Mouse (Mus musculus) CH12.LX (cell line): ENCODE measurements around the gene Pus10. TPM values are rescaled to one million over a fixed set of nuclear protein-coding genes. Genes with fewer than 3 reads are reported as not detected.

Source experiments
- DNase-seq: peaks from one replicate; pipeline ENCODE4 v3.0.0-alpha.2; 2013; ENCODE audit errors: extremely low read depth
- H3K27ac ChIP-seq: 2 replicates; pipeline ENCODE4 v1.5.1; 2012; ENCODE audit warnings: low read depth, mild to moderate bottlenecking, control low read depth, moderate library complexity; ENCODE audit not compliant: insufficient read depth
- H3K27me3 ChIP-seq: replicated peaks from 2 replicates; pipeline ENCODE3; 2012; ENCODE audit warnings: inconsistent platforms
- H3K36me3 ChIP-seq, 2 experiments: replicated peaks in 1 of 2; 2 replicates each; pipeline versions ENCODE3 to v1.6.1; 2012; ENCODE audit warnings: inconsistent platforms in 1 of 2, low read length in 1 of 2, mild to moderate bottlenecking in 1 of 2, mixed read lengths in 1 of 2, moderate library complexity in 1 of 2; ENCODE audit not compliant: control insufficient read depth in 1 of 2, insufficient read depth in 1 of 2
- H3K4me1 ChIP-seq, 2 experiments: 2 replicates each; pipeline ENCODE4 v1.6.1; 2012; ENCODE audit warnings: inconsistent platforms in 1 of 2, moderate library complexity in 1 of 2; ENCODE audit not compliant: insufficient read depth in 2 of 2, control insufficient read depth in 1 of 2
- H3K4me2 ChIP-seq: 2 replicates; pipeline ENCODE4 v1.6.1; 2012; ENCODE audit warnings: low read depth, mild to moderate bottlenecking, control low read depth; ENCODE audit not compliant: poor library complexity, insufficient read depth, severe bottlenecking
- H3K4me3 ChIP-seq, 3 experiments: fragments of 150-350 bp in 1 of 3; sonication (generic) in 1 of 3; replicated peaks in 1 of 3; 2 replicates each; pipeline versions ENCODE3 to v1.5.1; 2011 to 2012; ENCODE audit warnings: low read depth in 2 of 3, low read length in 2 of 3, mild to moderate bottlenecking in 2 of 3, moderate library complexity in 2 of 3, control low read depth in 1 of 3, improper control_type of control experiment in 1 of 3, inconsistent platforms in 1 of 3, mixed read lengths in 1 of 3; ENCODE audit not compliant: poor library complexity in 1 of 3
- H3K79me2 ChIP-seq: replicated peaks from 2 replicates; pipeline ENCODE4 v1.6.1; 2012; ENCODE audit warnings: mild to moderate bottlenecking, moderate library complexity; ENCODE audit not compliant: control insufficient read depth, poor library complexity, insufficient read depth, severe bottlenecking; ENCODE audit errors: extremely low read depth
- H3K9ac ChIP-seq: 2 replicates; pipeline ENCODE4 v1.6.1; 2012; ENCODE audit warnings: low read depth, mild to moderate bottlenecking, control low read depth, moderate library complexity; ENCODE audit not compliant: insufficient read depth
- H3K9me3 ChIP-seq: replicated peaks from 2 replicates; pipeline ENCODE3; 2012; ENCODE audit warnings: low read length, inconsistent platforms, mixed read lengths
- E2F4 ChIP-seq: IDR thresholded peaks from 2 replicates; pipeline ENCODE4 v1.6.1; 2011; ENCODE audit warnings: low read depth, low read length, improper control_type of control experiment; ENCODE audit not compliant: insufficient replicate concordance
- ELF1 ChIP-seq: IDR thresholded peaks from 2 replicates; pipeline ENCODE4 v1.6.1; 2014; ENCODE audit warnings: low read depth, mild to moderate bottlenecking, inconsistent platforms, low read length, improper control_type of control experiment
- EP300 ChIP-seq: IDR thresholded peaks from 2 replicates; pipeline ENCODE4 v1.6.1; 2011; ENCODE audit warnings: low read length, improper control_type of control experiment
- ETS1 ChIP-seq: conservative IDR thresholded peaks from 2 replicates; pipeline ENCODE4 v1.6.1; 2012; ENCODE audit warnings: low read depth, mild to moderate bottlenecking, inconsistent platforms, low read length, improper control_type of control experiment, moderate library complexity
- GABPA ChIP-seq: IDR thresholded peaks from 2 replicates; pipeline ENCODE4 v1.6.1; 2012; ENCODE audit warnings: low read depth, low read length, improper control_type of control experiment, inconsistent platforms; ENCODE audit not compliant: insufficient replicate concordance
- HCFC1 ChIP-seq: IDR thresholded peaks from 2 replicates; pipeline ENCODE4 v1.6.1; 2012; ENCODE audit warnings: low read depth, mild to moderate bottlenecking, inconsistent platforms, low read length, improper control_type of control experiment
- IRF4 ChIP-seq: IDR thresholded peaks from 2 replicates; pipeline ENCODE4 v1.6.1; 2014; ENCODE audit warnings: low read depth, mild to moderate bottlenecking, inconsistent platforms, low read length, improper control_type of control experiment
- JUN ChIP-seq: IDR thresholded peaks from 2 replicates; pipeline ENCODE4 v1.6.1; 2011; ENCODE audit warnings: low read depth, mild to moderate bottlenecking, low read length, improper control_type of control experiment, moderate library complexity; ENCODE audit not compliant: insufficient read depth
- JUND ChIP-seq: conservative IDR thresholded peaks from 2 replicates; pipeline ENCODE4 v1.6.1; 2011; ENCODE audit warnings: low read depth, low read length, improper control_type of control experiment
- MAFK ChIP-seq: IDR thresholded peaks from 2 replicates; pipeline ENCODE4 v1.6.1; 2011; ENCODE audit warnings: low read length, improper control_type of control experiment; ENCODE audit not compliant: insufficient replicate concordance
- MAX ChIP-seq: IDR thresholded peaks from 2 replicates; pipeline ENCODE4 v1.6.1; 2011; ENCODE audit warnings: low read length, improper control_type of control experiment
- MEF2A ChIP-seq: IDR thresholded peaks from 2 replicates; pipeline ENCODE4 v1.6.1; 2014; ENCODE audit warnings: low read depth, mild to moderate bottlenecking, inconsistent platforms, low read length, improper control_type of control experiment, borderline replicate concordance
- MXI1 ChIP-seq: IDR thresholded peaks from 2 replicates; pipeline ENCODE4 v1.6.1; 2011; ENCODE audit warnings: mild to moderate bottlenecking, low read depth, low read length, improper control_type of control experiment
- NELFE ChIP-seq: IDR thresholded peaks from 2 replicates; pipeline ENCODE4 v1.6.1; 2011; ENCODE audit warnings: low read depth, low read length, improper control_type of control experiment
- NRF1 ChIP-seq: IDR thresholded peaks from 2 replicates; pipeline ENCODE4 v1.6.1; 2014; ENCODE audit warnings: low read depth, mild to moderate bottlenecking, inconsistent platforms, low read length, improper control_type of control experiment, moderate library complexity
- PAX5 ChIP-seq: IDR thresholded peaks from 2 replicates; pipeline ENCODE4 v1.6.1; 2012; ENCODE audit warnings: low read length, inconsistent platforms, mixed read lengths
- POLR2A ChIP-seq: IDR thresholded peaks from 2 replicates; pipeline ENCODE4 v1.6.1; 2011; ENCODE audit warnings: low read depth, mild to moderate bottlenecking, improper control_type of control experiment, low read length
- POLR2AphosphoS2 ChIP-seq: IDR thresholded peaks from 2 replicates; pipeline ENCODE4 v1.6.1; 2011; ENCODE audit warnings: low read depth, low read length, improper control_type of control experiment
- RCOR1 ChIP-seq: conservative IDR thresholded peaks from 2 replicates; pipeline ENCODE4 v1.6.1; 2012; ENCODE audit warnings: low read depth, mild to moderate bottlenecking, inconsistent platforms, low read length, improper control_type of control experiment
- SIN3A ChIP-seq: IDR thresholded peaks from 2 replicates; pipeline ENCODE4 v1.6.1; 2012; ENCODE audit warnings: low read length, improper control_type of control experiment, inconsistent platforms
- SMC3 ChIP-seq: IDR thresholded peaks from 2 replicates; pipeline ENCODE4 v1.6.1; 2011; ENCODE audit warnings: low read depth, low read length, improper control_type of control experiment
- TBP ChIP-seq: conservative IDR thresholded peaks from 2 replicates; pipeline ENCODE4 v1.6.1; 2011; ENCODE audit warnings: low read depth, low read length, improper control_type of control experiment
- UBTF ChIP-seq: IDR thresholded peaks from 2 replicates; pipeline ENCODE4 v1.6.1; 2012; ENCODE audit warnings: low read depth, mild to moderate bottlenecking, inconsistent platforms, low read length, improper control_type of control experiment, moderate library complexity
- USF1 ChIP-seq: IDR thresholded peaks from 2 replicates; pipeline ENCODE4 v1.6.1; 2014; ENCODE audit warnings: low read depth, mild to moderate bottlenecking, inconsistent platforms, low read length, improper control_type of control experiment
- ZKSCAN1 ChIP-seq: IDR thresholded peaks from 2 replicates; pipeline ENCODE4 v1.6.1; 2012; ENCODE audit warnings: low read depth, inconsistent platforms, low read length, improper control_type of control experiment, borderline replicate concordance
- ZMIZ1 ChIP-seq: IDR thresholded peaks from 2 replicates; pipeline ENCODE4 v1.6.1; 2012; ENCODE audit warnings: low read depth, mild to moderate bottlenecking, inconsistent platforms, low read length, improper control_type of control experiment
- ZNF384 ChIP-seq: IDR thresholded peaks from 2 replicates; pipeline ENCODE4 v1.6.1; 2012; ENCODE audit warnings: low read depth, low read length, improper control_type of control experiment, inconsistent platforms
- dilution Hi-C: fragments of 300-500 bp; cut with MboI; formaldehyde crosslinking; loops from 2 replicates; pipeline ENCODE4 v1.14.3; 2020; ENCODE audit warnings: low sequenced_read_pairs; ENCODE audit not compliant: extremely low pct_unique_long_range_greater_than_20kb, extremely low pct_ligation_motif_present
- in situ Hi-C: fragments of 300-500 bp; cut with MboI; formaldehyde crosslinking; loops from 3 replicates; pipeline ENCODE4 v1.14.3; 2019; ENCODE audit warnings: low sequenced_read_pairs, low pct_ligation_motif_present, low pct_unique_long_range_greater_than_20kb, mixed read lengths
- polyA plus RNA-seq: library from polyadenylated mRNA; unstranded; fragments of >175 nt; gene quantifications from 2 replicates; pipeline ENCODE4 v1.2.1, GENCODE M21; 2012; ENCODE audit warnings: low read depth; ENCODE audit not compliant: insufficient read length
- total RNA-seq, 2 experiments: library from RNA; depleted of rRNA; stranded (reverse); fragments of 300-350 nt in 1 of 2; fragments of >200 nt in 1 of 2; gene quantifications; 2 replicates each; pipeline ENCODE4 v1.2.3; 2012 to 2014

Gene Pus10
- total and polyA plus RNA-seq, 3 experiments: 57.6 to 113 (median 92.3) TPM

GRCm38 (mm10) chr11:23741386-23741785 lies 75.9 kb downstream of the Pus10 start:
- H3K4me3 ChIP-seq: no peak overlapping the region
- no peak for DNase-seq
- peaks cover 21% of the 10 kb centered on the region for H3K79me2 ChIP-seq
- no peaks in the 10 kb centered on the region for H3K9me3 ChIP-seq
- H3K36me3 ChIP-seq: peaks cover 61 to 92% of the 10 kb centered on the region in 2 experiments
- H3K4me1 ChIP-seq: no peaks in the 10 kb centered on the region
- in situ Hi-C loops (no loop called here), dilution Hi-C loops (no loop called here)
- no peaks in the 10 kb centered on the region for H3K27me3 ChIP-seq
- H3K4me2 ChIP-seq: no peak overlapping the region
- H3K9ac ChIP-seq: no peak overlapping the region
- no peak overlapping the region for H3K27ac ChIP-seq
- TF ChIP-seq IRF4 (no peak), E2F4 (no peak), TBP (no peak), JUN (no peak), MAFK (no peak), JUND (no peak), POLR2A (no peak)
- TF ChIP-seq, all 38 proteins: peak for 0

GRCm38 (mm10) chr11:23744352-23744751 lies 78.9 kb downstream of the Pus10 start:
- TF ChIP-seq SMC3 (no peak), ZKSCAN1 (no peak), ETS1 (no peak), POLR2A (no peak), NELFE (no peak), TBP (no peak), SIN3A (no peak), EP300 (no peak), ZNF384 (no peak)
- peaks cover 31% of the 10 kb centered on the region for H3K79me2 ChIP-seq
- no peaks in the 10 kb centered on the region for H3K27me3 ChIP-seq
- DNase-seq: no peak
- no peak overlapping the region for H3K9ac ChIP-seq
- in situ Hi-C loops (no loop called here), dilution Hi-C loops (no loop called here)
- no peak overlapping the region for H3K4me2 ChIP-seq
- H3K36me3 ChIP-seq: peaks cover 63 to 93% of the 10 kb centered on the region in 2 experiments
- H3K27ac ChIP-seq: no peak overlapping the region
- no peaks in the 10 kb centered on the region for H3K4me1 ChIP-seq
- H3K4me3 ChIP-seq: no peak overlapping the region
- H3K9me3 ChIP-seq: no peaks in the 10 kb centered on the region

GRCm38 (mm10) chr11:23746102-23746501 lies 80.6 kb downstream of the Pus10 start:
- dilution Hi-C loops (no loop called here), in situ Hi-C loops (no loop called here)
- no peaks in the 10 kb centered on the region for H3K27me3 ChIP-seq
- no peak overlapping the region for H3K9ac ChIP-seq
- H3K79me2 ChIP-seq: peaks cover 41% of the 10 kb centered on the region
- no peak overlapping the region for H3K27ac ChIP-seq
- H3K4me3 ChIP-seq: no peak overlapping the region
- H3K36me3 ChIP-seq: peaks cover 54 to 85% of the 10 kb centered on the region in 2 experiments
- no peak overlapping the region for H3K4me2 ChIP-seq
- no peaks in the 10 kb centered on the region for H3K9me3 ChIP-seq
- H3K4me1 ChIP-seq: peaks cover 0 to 9% of the 10 kb centered on the region in 2 experiments; a peak in 1 of 4 replicates
- TF ChIP-seq POLR2A (no peak; the same call in 1 of the 2 replicates), ELF1 (no peak), PAX5 (no peak), NRF1 (no peak), MEF2A (no peak), RCOR1 (no peak), MAX (no peak), MXI1 (no peak), HCFC1 (no peak), POLR2AphosphoS2 (no peak), SIN3A (no peak), USF1 (no peak), MAFK (no peak), UBTF (no peak), ZMIZ1 (no peak), GABPA (no peak)
- TF ChIP-seq, all 38 proteins: peak for 0
- no peak for DNase-seq
